Mouse (Mus musculus): Measurements from ENCODE around the gene Chn1. TPM values are rescaled to one million over a fixed set of nuclear protein-coding genes. Genes with fewer than 3 reads are reported as not detected.

Chn1 gene
- polyA plus RNA-seq, 2 experiments from 2014 or later: 0.65 TPM; not detected in 1

DNA sequence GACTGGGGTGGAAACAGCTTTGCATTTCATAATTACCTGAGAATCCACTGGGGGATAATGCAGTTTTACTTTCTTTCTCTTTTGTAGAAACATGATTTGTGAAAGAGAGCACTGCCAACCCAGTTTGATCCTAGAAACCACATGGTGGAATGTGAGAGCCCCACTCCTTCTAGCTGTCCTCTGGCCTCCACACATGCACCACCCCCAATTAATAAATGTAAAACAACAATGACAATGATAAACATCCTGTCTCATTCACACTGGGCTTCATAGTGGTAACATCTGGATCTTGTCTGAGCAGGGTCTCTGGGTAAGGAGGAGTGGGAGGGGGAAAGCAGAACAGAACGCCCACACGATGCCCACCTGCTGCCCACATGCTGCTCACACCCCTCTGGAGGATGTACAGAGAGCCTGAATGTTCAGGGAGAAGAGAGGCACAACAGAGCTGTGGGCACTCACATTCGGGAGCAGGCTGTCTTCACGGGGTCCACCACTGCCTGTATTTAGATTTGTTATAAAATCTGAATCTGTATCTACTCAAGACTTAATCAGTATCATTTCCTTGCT lies 156.6 kb downstream of the Chn1 start:
- no peak for ATAC-seq

- no peak for ATAC-seq
Measured at GRCm38 (mm10) chr2:73616434-73617057, 158.6 kb downstream of the Chn1 start.

DNA sequence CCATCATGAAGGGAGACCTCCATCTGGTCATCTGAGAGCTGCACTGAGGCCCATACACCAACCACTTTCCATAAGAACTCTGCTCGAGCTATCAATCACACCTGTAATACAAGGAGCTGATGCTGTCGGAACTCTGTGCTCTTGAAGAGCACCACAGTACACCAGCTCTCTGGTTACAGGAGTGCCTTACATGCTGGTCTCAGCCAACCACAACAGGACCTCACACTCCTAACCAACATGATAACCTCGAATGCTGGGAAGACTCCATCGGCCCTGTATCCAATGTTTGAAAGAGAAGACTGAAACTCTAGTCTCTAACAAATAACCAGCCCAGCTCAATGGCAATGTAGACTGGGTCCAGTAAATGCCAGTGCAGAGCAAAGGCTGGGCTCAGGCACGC lies 159.7 kb downstream of the Chn1 start:
- no peak for ATAC-seq

DNA sequence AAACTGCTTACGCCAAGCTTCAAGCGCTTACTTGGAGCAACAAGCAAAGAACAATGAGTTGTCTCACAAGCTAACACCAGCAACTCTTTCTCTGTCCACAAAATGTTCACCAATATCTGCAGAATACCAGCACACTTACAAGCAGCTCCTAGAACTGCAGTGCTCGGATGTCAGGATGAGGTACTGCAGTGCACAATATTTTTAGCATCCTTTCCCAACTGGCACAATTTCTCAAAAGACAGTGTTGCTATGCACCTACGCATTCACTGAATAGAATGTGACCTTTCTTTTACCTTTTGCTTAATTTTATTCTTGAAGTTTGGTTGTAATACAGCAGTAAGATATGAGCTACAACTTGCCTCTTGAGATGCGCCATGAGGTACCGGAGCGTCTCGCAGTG lies 160.8 kb downstream of the Chn1 start:
- ATAC-seq: no peak

- no peak for ATAC-seq
Measured at GRCm38 (mm10) chr2:73612941-73613340, 162.2 kb downstream of the Chn1 start.

DNA sequence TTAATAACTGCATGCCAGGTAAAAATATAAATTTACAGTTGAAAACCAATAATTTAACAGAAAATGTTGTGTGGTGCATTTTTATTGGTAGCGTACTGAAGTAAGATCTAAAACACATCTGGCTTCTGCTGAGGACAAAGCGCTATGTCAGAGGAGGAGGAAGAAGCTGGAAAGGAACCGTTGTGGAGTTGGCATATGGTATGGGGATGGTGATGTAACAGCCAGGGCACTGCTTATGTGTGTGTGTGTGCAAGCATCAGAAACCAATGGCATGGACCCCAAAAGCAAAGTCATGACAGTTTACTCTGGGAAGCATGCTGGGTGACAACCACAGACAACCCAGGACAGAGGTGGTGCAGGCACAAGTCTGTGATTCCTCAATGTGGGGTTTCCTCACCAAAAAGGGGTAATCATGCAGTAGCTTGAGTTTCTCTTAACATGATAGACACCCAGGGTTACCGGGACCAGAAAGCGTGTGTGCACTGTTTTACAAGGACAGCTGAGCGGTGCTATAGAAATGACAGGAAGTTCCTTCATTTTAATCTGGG lies 162.7 kb downstream of the Chn1 start:
- ATAC-seq: no peak

DNA sequence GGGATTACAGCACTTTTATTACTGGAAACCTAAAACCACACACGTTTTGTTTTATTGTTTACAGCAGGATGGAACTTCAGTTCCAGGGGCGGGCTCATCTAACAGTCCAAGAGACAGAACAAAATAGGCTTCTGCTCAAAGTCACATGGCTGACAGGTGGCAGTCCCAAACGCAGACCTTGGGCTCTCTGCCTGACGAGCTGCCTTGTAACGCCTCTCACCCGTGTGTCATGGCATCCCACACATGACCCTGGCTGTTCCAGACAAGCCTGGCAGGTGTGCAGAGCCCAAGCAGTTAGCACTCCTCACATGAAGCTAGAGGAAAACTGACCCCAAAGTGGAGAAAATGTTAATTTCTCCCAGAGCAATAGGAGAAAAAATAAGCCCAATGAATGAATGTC lies 163.3 kb downstream of the Chn1 start:
- no peak for ATAC-seq

DNA sequence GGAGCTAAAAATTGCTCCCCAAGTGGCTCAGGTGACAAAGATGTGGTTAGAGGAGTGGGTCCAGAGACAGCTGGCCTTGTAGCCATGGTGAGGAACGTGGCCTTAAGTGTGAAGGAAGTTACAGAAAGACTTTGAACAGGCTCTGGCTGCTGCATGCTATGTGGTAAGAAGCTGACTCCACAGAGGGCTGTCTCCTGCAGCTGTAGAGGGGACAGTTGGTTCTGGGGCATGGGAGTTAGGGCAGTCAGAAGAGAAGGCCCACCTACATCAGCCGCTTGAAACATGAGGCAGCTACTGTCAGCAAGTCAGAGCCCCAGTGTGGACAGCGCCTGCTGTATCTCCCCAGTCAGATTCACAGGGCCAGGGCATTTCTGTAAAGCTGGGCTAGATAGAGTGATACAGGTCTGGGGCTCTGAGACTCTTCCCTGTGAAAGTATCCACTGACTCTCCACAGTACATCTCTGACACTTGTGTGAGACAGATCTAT lies 165.4 kb downstream of the Chn1 start:
- no peak for ATAC-seq

DNA sequence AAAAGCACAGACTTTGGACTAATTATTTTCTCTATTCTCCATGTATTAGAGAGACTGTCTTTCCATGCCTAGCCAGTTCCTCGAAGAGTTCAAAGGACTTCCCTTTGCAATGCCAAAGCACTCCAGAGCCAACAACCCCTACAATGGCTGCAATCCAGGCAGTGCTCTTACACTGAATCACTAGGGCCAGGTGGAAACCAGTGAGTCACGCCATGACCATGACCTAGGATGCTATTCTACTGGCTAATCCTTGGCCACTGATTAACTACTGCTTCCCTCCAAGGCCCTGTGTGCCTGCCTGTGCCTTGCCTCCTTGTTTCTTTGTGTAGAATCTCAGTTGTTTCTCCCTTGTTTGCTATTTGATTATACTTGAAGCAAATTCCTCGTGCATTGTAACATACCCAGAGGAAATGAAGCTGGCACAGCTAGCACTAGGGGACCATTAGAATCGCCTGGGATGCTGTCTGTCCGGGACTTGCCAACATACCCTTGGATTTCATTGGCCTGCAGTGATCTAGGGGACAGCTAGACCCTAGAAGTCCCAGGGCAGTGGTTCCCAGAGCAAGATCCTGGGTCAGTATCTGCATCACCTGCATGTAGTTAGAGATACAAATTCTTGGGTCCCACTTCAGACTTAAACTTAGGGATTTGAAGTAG lies 166.0 kb downstream of the Chn1 start:
- ATAC-seq: no peak

- no peak for ATAC-seq
Measured at GRCm38 (mm10) chr2:73608391-73608790, 166.8 kb downstream of the Chn1 start.

GRCm38 (mm10) chr2:73607609-73608008 lies 167.5 kb downstream of the Chn1 start:
- no peak for ATAC-seq

- no peak for ATAC-seq
Measured at GRCm38 (mm10) chr2:73607146-73607545, 168.0 kb downstream of the Chn1 start.

DNA sequence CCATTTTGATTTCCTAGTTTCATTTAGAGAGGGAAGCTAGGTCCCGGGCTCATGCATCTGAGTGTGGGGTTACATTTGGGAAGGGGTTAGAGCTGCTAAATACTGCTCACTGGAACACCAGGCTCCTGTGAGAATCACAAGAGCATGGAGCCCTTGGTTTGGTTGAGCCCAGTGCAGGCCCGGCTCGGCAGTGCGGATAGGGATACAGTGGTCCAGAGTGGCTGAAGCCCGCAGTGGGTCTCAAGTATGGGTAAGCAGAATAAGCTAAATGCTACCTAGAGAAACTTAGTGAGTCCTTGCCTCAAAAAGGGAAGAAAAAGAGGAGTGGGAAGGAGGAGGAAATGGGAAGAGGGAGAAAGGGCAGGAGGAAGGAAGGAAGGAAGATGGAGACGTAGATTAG lies 168.5 kb downstream of the Chn1 start:
- no peak for ATAC-seq

DNA sequence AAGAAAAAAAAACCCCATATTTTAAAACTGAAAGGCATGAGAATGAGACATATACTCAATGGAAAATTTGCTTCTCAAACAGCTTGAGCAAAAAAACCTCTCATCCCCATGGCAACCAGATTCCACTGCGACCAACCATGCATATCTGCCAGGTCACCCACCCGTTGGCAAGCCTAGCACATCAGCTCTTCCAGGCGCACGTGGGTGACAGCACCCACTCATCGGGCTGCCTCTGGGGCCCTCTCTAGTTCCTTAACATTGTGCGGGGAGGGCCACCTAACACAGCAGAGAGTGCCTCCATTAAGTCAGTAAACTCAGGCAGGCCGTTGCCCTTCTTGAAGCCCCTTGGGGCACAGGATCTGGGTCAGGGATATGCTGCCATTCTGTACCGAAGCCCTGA lies 170.1 kb downstream of the Chn1 start:
- ATAC-seq: peak; percentile 61

DNA sequence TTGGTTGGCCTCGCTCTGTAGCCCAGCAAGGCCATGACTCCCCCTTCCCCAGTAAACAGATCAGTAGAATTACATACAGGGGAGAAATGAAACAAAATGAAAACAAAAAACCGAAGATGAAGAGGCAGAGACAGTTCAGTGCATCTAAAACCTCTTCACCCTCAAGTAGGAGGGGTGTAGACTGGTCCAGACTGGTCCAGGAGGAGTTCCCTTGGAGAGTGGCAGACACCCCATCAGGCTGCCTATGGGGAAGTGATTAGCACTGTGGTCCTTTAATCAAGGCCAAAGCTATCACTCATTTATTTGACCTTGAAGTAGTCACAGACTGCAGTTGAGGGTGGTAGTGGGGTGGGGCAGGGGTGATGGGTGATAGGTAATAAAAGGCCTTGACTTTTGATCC lies 170.6 kb downstream of the Chn1 start:
- no peak for ATAC-seq

- no peak for ATAC-seq
Measured at GRCm38 (mm10) chr2:73600650-73601049, 174.5 kb downstream of the Chn1 start.

GRCm38 (mm10) chr2:73597772-73598171 lies 177.4 kb downstream of the Chn1 start:
- no peak for ATAC-seq

DNA sequence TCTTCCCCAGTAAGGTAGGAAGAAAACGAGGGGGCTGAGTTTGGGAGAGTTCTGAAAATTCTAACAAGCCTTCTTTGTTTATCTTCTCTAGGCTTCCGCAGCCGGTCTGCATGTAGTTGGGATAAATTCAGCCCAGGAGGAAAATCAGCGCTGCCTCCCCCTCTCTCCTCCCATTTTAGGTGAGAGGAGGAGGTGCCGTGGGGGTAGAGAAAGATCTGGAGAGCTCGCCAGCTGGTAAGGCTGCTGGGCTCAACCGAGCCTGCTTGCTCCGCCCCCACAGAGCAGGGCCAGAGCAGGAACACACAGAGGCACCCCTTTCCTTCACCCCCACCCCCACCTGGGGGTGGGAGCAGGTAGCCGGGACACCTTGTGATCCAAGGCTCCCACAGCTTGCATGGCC lies 178.4 kb downstream of the Chn1 start:
- no peak for ATAC-seq

GRCm38 (mm10) chr2:73596326-73596725 lies 178.8 kb downstream of the Chn1 start:
- no peak for ATAC-seq

- ATAC-seq: no peak
Measured at GRCm38 (mm10) chr2:73593101-73593439, 182.1 kb downstream of the Chn1 start.

DNA sequence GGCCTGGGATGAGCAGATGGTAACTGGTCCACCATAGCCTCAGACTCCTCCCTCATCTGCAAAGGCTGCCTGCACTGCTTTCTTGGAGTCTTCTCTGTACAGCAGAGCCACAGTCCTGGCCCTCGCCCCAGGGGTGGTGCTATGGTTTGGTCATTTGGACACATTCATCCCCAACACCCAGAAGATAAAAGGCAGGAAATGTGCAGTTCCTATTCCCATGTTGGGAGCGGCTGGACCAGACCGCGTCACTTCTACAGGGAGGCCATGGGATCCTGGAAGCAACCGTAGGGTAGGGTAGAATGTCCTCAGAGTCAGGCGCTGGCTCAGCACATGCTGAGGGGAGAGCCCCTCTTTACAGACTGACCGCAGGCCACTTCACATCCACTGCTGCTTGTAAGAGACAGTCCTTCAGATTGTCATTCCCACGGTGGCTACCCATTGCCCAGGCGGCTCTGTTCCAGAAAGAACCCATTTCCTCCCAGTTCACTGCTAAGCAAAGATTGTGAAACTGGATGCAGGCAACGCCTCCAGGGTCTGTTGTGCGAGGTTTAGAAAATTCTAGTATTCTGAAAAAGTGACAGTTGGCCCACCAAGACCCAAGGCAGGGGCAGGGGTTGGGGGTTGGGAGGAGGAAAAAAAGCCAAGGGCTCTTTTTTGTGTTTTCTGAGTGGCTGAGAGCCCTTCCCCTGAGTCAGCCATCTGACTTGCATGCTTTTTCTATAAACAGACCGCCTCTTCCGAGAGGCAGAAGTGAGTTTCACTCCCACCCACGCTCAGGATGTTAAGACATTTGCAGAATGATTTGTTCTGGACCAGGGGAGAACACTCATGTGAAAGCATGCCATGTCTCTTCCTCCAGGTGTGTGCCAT lies 182.7 kb downstream of the Chn1 start:
- ATAC-seq: no peak

GRCm38 (mm10) chr2:73591246-73591645 lies 183.9 kb downstream of the Chn1 start:
- no peak for ATAC-seq

DNA sequence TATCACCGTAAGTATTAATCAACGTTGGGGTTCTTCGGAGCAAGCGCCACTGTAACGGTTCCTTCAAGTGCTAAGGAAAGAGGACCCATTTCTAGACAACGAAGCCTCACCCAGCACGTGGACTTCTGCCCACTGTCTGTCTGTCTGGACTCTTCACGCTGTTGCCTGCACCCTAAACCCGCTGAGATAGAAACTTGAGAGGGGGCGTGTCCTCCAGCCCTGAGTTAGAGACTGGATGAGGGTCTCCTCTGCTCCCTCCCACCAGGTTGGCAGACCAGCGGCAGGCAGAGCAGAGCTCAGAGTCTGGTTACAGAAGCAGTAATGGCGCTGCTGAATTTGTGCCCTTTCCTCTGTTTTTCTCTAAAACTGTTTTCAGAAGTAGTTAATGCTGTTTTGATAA lies 185.0 kb downstream of the Chn1 start:
- ATAC-seq: no peak

All from CD4-positive, CD25-positive, alpha-beta regulatory T cell, adult 4 months (primary cell).